In the genomic region with DNA sequence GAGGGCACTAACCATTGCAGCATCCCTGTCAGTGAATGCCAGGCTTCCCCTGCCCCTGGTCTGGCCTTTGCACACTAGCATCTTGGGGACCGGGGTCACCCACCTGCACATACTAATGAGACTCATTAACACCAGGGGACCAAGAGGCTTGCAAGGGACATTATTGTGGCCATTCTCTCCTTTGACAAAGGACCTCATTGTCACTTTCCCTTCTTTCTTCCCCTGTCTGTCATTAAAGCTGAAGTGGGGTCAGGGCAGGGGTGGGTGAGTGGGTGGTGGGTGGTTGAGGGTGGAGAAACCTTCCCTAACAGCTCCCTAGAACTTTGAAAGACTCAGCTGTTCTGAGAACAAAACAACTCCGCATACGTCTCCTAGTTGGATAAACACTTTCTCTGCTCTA, we compare ENCODE assay signal across 18 mouse cellular contexts.
"Had no signal": no experiment of that assay in that cellular context is flagged by ENCODE, and none has a peak within 500 bp of the region (broad histone marks: within the 10 kb centered on the region; RNA-seq: fewer than 3 reads in every experiment).

No protein-coding gene starts in this region.

- H3K27ac ChIP-seq: kidney, embryonic 15.5 days; left cerebral cortex, adult 2 months; limb, embryonic 15.5 days; liver, embryonic 13.5 days; lung, embryonic 15.5 days; macrophage; neural tube, embryonic 13.5 days had no signal

- H3K9me3 ChIP-seq: kidney, embryonic 15.5 days; limb, embryonic 15.5 days; liver, embryonic 13.5 days; lung, embryonic 15.5 days; megakaryocyte, embryonic 14.5 days; neural tube, embryonic 13.5 days had no signal

- H3K36me3 ChIP-seq: kidney, embryonic 15.5 days; limb, embryonic 15.5 days; liver, embryonic 13.5 days; lung, embryonic 15.5 days; neural tube, embryonic 13.5 days had no signal

- ATAC-seq: liver, postnatal 0 days had no signal

- H3K9ac ChIP-seq: kidney, embryonic 15.5 days; limb, embryonic 15.5 days; liver, embryonic 13.5 days; liver, postnatal 0 days; lung, embryonic 15.5 days; neural tube, embryonic 13.5 days had no signal

- H3K4me2 ChIP-seq: kidney, embryonic 15.5 days; limb, embryonic 15.5 days; liver, embryonic 13.5 days; lung, embryonic 15.5 days; neural tube, embryonic 13.5 days had no signal

- DNase-seq: kidney, adult 2 months; kidney, postnatal 14 days; liver, embryonic 13.5 days; liver, postnatal 0 days; lung, postnatal 14 days; midbrain, embryonic 14.5 days; right cerebral cortex, adult 18-20 months; right cerebral cortex, postnatal 4 days; spleen, adult 18-20 months; thymus, adult 2 months; thymus, postnatal 36 days had no signal

- H3K4me3 ChIP-seq: kidney, embryonic 15.5 days; left cerebral cortex, adult 2 months; limb, embryonic 15.5 days; liver, embryonic 13.5 days; lung, embryonic 15.5 days; megakaryocyte, embryonic 14.5 days; neural tube, embryonic 13.5 days had no signal

- H3K4me1 ChIP-seq: kidney, embryonic 15.5 days; limb, embryonic 15.5 days; liver, embryonic 13.5 days; lung, embryonic 15.5 days had no signal

- H3K27me3 ChIP-seq: kidney, embryonic 15.5 days; limb, embryonic 15.5 days; liver, embryonic 13.5 days; lung, embryonic 15.5 days; megakaryocyte, embryonic 14.5 days; neural tube, embryonic 13.5 days had no signal
